Mouse (Mus musculus): ENCODE measurements around the gene Slu7. TPM values are rescaled to one million over a fixed set of nuclear protein-coding genes. Genes with fewer than 3 reads are reported as not detected.

The Slu7 gene
- polyA plus RNA-seq, 1 experiment from 2014 or later: 66.2 TPM

- DNase-seq (ENCODE audit: low spot score): no peak
Observed at GRCm38 (mm10) chr11:43424386-43424785, 9.2 kb upstream of the Slu7 start.

DNA sequence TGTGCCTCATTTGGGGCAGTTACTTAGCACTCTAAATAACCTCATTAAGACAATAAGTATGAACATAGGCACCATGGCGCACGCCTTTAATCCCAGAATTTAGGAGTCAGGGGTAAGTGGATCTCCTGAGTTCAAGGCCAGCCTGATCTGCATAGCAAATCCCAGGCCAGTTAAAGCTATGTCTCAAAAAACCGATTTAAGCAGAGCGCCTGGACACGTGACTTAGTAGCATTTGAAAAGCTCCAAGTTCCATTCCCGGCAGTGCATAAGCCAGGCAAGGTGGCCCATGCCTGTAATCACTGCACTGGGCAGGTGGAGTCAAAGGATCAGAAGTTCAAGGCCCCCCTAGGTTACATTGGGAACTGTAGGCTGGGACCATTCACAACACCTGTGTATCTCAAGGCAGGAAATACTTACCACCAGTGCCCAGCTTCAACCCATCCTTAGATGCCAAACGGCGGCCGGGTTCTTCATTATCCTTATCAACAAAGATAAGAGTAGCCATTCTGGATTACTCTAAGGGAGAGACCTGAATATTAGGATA, 8.3 kb upstream of the Slu7 start:
- DNase-seq (ENCODE audit: low spot score): no peak

DNA sequence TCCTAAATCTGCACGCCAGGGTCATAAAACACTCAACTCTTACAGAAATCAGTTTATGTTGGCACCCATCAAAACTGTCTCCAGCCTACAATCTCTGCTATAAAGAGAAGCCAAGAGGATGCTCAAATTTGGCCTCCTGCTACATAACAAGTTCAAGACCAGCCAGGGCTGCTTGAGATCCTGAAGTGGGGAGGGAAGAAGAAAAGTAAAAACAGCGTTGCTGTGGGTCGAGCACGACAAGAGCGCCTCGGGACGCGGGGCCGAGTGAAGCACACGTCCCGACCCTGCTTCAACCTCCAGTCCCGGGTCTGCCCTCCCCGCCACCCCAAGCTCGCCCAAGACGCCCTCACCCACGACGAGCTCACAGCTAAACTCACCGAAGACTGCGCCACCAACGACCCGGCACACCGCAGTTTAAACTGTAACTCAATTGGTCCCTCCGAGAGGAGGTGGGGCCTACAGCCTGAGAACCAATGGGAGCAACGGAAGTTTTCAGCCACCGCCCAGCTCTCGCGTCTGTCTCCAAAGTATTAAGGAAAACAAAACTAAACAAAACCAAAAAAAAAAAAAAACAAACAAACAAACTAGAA, 7.6 kb upstream of the Slu7 start, which contains the start of gene Pttg1:
Gene Pttg1 (minus strand): TSS at position 428 of the 590 bp plus-strand sequence.
- peak; percentile 90 for DNase-seq (ENCODE audit: low spot score)

DNA sequence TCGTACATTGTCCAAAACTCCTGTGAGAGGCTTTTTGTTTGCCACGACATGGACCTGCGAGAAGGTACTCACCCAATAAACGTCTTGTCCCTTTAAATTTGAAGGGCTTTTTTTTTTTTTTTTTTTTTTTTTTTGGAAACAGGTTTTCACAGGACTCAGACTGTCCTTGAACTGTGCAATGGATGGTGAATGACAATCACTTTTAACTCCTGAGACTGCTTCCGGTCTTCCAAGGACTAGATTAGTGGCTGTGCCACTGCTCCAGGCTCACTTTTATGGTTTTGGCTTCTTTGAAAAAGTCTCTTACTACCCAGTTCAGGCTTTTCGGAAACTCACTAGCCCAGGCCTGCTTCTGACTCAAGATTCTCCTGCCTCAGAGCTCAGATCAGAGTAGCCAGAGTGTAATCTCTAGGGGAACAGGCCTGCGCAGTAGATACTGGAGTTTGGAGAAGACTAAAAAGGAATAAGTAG, 7.1 kb upstream of the Slu7 start:
- DNase-seq (ENCODE audit: low spot score): peak; percentile 9

- DNase-seq (ENCODE audit: low spot score): no peak
Observed at GRCm38 (mm10) chr11:43434024-43434407, 472 bp downstream of the Slu7 start.

- DNase-seq (ENCODE audit: low spot score): no peak
Observed at GRCm38 (mm10) chr11:43441121-43441520, 7.6 kb downstream of the Slu7 start.

GRCm38 (mm10) chr11:43443183-43443582, 9.6 kb downstream of the Slu7 start:
- no peak for DNase-seq (ENCODE audit: low spot score)

DNA sequence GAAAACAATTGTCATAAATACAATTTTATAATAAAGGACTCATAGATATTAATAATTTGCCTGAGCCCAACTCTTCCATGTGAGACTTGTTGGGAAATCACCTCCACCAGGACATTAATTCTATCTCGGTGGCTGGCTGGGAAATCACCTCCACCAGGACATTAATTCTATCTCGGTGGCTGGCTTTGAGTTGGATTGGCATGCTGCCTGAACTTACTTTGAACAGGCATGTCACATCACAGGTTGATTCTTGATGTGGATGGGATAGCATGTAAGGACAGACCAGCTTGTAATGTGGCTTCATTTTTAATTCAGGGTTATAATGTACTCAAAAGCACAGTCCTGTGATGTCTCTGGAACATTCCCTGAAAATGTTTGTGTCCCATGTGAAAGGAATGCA, 16.4 kb downstream of the Slu7 start:
- no peak for DNase-seq (ENCODE audit: low spot score)

- no peak for DNase-seq (ENCODE audit: low spot score)
Observed at GRCm38 (mm10) chr11:43451322-43451721, 17.8 kb downstream of the Slu7 start.

DNA sequence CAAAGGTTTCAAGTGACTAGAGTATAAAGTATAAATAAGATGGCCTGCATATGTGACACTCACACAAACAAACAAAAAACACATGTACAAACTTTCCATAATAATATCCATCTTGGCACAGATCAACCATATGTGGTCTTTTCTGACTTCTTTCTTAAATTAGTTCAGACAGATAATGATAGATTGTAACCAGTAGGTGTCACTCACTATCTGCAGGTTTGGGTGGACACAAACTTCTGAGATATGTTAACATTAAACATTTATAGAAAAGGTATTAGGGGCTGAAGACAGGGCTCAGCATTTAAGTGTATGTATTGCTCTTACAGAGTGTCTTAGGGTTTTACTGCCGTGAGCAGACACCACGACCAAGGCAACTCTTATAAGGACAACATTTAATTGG, 18.7 kb downstream of the Slu7 start:
- DNase-seq (ENCODE audit: low spot score): no peak

GRCm38 (mm10) chr11:43463204-43463603, 29.7 kb downstream of the Slu7 start:
- no peak for DNase-seq (ENCODE audit: low spot score)

- DNase-seq (ENCODE audit: low spot score): no peak
Observed at GRCm38 (mm10) chr11:43470118-43470517, 36.6 kb downstream of the Slu7 start.

- DNase-seq (ENCODE audit: low spot score): no peak
Observed at GRCm38 (mm10) chr11:43470881-43471820, 37.6 kb downstream of the Slu7 start.

DNA sequence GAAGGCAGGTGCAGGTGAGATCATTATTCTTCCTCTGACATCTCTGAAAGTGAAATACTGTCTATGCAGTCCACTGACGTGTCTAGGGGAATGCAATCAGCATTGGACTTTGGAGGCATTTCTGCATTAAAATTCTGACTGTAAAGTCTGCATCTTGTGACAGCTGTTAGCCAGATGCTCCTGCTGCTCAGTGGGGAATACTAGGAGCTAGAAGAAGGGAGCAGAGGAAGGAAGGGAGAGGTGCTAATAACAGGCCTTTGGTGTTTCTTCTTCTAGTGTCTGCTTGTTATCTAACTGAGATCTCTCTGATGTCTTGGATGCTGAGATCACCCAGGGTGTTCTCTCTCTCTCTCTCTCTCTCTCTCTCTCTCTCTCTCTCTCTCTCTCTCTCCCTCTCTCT, 39.6 kb downstream of the Slu7 start:
- no peak for DNase-seq (ENCODE audit: low spot score)

GRCm38 (mm10) chr11:43473635-43474224, 40.2 kb downstream of the Slu7 start:
- DNase-seq (ENCODE audit: low spot score): no peak

DNA sequence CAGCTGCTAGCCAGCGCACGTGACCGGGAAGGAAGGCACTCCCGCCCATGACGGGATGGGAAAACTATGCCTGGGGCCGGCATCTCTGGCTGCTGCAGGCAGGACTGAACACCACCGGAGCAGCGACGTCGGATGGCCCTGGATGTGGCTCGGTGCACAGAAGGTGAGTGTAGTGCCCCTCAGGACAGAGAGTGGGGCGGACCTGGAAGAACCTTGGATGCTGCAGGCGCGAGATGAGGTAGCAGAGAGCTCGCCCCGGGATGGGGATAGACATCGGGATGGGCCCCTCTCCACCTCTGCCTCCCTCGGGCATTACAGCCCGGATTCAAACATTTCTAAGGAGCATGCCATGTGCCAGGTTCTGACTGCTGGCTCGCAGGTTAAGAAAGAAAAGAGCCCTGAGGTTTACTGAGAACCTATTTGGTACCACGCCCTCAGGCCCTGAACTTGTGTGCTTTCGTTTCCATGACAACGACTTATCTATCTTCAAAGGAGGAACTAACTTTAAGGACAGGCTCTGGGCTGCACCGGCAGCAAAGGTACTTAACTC, 40.8 kb downstream of the Slu7 start, which contains the start of gene C1qtnf2:
Gene C1qtnf2 (plus strand): TSS at position 52 of the 550 bp plus-strand sequence.
- peak; percentile 26 for DNase-seq (ENCODE audit: low spot score)

GRCm38 (mm10) chr11:43479376-43479775, 45.8 kb downstream of the Slu7 start:
- DNase-seq (ENCODE audit: low spot score): no peak

- no peak for DNase-seq (ENCODE audit: low spot score)
Observed at GRCm38 (mm10) chr11:43480561-43480960, 47.0 kb downstream of the Slu7 start.

DNA sequence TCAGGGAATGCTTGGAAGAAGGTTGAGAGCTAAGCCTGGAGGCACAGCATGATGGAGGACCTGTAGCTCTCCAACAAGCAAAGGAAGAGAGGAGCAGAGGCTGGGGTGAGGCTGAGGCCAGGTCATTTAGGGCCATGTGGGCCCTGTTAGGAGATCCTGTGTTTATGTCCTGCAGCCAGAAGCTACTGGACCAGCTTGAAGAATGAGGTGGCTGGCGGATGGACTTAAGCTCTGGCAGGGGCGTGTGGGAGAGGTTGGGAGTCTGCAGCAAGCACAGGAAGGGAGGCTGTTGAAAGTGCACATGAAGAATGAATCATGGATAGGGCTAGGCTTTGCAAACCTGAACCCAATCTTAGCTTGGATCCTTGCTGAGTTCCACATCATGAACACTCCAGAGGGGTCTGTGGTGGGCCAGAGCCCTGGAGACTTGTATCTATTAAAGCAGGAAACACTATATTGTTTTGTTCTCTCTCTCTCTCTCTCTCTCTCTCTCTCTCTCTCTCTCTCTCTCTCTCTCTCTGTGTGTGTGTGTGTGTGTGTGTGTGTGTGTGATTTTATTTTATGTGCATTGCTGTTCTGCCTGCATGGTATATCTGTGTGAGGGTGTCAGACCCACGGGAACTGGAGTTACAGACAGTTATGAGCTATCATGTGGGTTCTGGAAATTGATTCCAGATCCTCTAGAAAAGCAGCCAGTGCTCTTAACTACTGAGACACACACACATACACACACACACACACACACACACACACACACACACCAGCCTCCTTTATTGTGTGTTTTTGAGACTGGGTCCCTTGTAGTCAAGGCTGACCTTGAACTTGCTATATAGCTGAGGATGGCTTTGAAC, 48.4 kb downstream of the Slu7 start:
- DNase-seq (ENCODE audit: low spot score): no peak

- no peak for DNase-seq (ENCODE audit: low spot score)
Observed at GRCm38 (mm10) chr11:43483122-43483792, 49.7 kb downstream of the Slu7 start.

Measured in thymus, postnatal 0 days (tissue).